Mouse (Mus musculus) hindbrain, embryonic 11.5 days (tissue): ENCODE results near the gene Lrrc32. TPM values are rescaled to one million over a fixed set of nuclear protein-coding genes. Genes with fewer than 3 reads are reported as not detected.

Experiments used
- ATAC-seq: fragments of 200-750 bp; cut with Nextera tagmentation; 2 replicates; pipeline ENCODE4 v1.8.0; 2017; ENCODE audit warnings: mild to moderate bottlenecking, moderate TSS enrichment, moderate library complexity; ENCODE audit not compliant: low FRiP score
- DNase-seq: peaks from one replicate; pipeline ENCODE4 v3.0.0-alpha.2; 2015; ENCODE audit warnings: low spot score
- H3K27ac ChIP-seq: fragments of 300-500 bp; sonication (generic); 2 replicates; pipeline ENCODE4 v1.5.1; 2014; ENCODE audit warnings: mild to moderate bottlenecking, low read depth, low read length
- H3K27me3 ChIP-seq: fragments of 300-500 bp; sonication (generic); 2 replicates; pipeline ENCODE4 v1.6.1; 2014; ENCODE audit warnings: mild to moderate bottlenecking, low read length, moderate library complexity, mixed read lengths; ENCODE audit not compliant: control insufficient read depth, insufficient read depth
- H3K36me3 ChIP-seq: fragments of 300-500 bp; sonication (generic); 2 replicates; pipeline ENCODE4 v1.6.1; 2014; ENCODE audit warnings: mild to moderate bottlenecking, low read length, moderate library complexity, mixed read lengths; ENCODE audit not compliant: control insufficient read depth, insufficient read depth
- H3K4me1 ChIP-seq: fragments of 300-500 bp; sonication (generic); replicated peaks from 2 replicates; pipeline ENCODE4 v1.6.1; 2014; ENCODE audit warnings: low read length, mixed read lengths; ENCODE audit not compliant: control insufficient read depth, insufficient read depth
- H3K4me2 ChIP-seq: fragments of 300-500 bp; sonication (generic); replicated peaks from 2 replicates; pipeline ENCODE4 v1.6.1; 2014; ENCODE audit warnings: mild to moderate bottlenecking, low read depth, low read length
- H3K4me3 ChIP-seq: fragments of 300-500 bp; sonication (generic); 2 replicates; pipeline ENCODE4 v1.5.1; 2014; ENCODE audit warnings: low read depth, low read length
- H3K9ac ChIP-seq: fragments of 300-500 bp; sonication (generic); 2 replicates; pipeline ENCODE4 v1.6.1; 2014; ENCODE audit warnings: low read depth, low read length
- H3K9me3 ChIP-seq: fragments of 300-500 bp; sonication (generic); 2 replicates; pipeline ENCODE4 v1.6.1; 2016; ENCODE audit warnings: low read length; ENCODE audit not compliant: control insufficient read depth
- WGBS: fragments of 180-500 bp; shearing (Covaris S2); extraction: QIAGEN DNeasy Blood & Tissue Kit; methylation state at CpG from one replicate; pipeline ENCODE4 v1.1.7; 2014; 5-methylcytosine and 5-hydroxymethylcytosine counted together
- polyA plus RNA-seq: library from polyadenylated mRNA; unstranded; fragments of >200 nt; fragmentation: Nextera tagmentation; extraction: Ambion mirVana; gene quantifications from 2 replicates; pipeline ENCODE4 v1.2.1, GENCODE M21; 2014

Gene Lrrc32
- polyA plus RNA-seq, 1 experiment from 2014 or later, result 3.3 TPM

DNA sequence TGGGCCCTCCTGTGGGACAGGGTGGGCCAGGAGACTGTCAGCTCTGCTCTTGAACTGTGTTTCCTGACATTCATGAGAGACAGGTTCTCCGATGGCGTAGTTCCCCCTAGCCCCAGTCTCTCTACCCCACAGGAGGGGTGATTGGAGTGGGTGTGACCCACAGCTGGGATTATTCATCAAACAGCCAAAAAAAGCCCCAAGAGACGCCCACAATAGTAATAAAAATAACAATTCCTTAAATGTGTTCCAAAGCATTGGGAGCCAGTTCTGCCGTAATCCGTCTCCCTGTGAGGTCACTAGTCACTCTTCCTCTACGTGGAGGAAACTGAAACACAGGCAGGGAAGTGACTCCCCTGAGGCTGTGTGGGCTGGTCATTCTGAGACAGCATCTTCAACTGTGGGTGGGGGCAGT, 53.7 kb downstream of the Lrrc32 start:
- ATAC-seq (no peak), DNase-seq (no peak)
- H3K4me1 ChIP-seq, result peaks cover 5% of the 10 kb centered on the region; the same call in 1 of the 2 replicates
- no peak overlapping the region for H3K27ac ChIP-seq
- no peak overlapping the region for H3K9ac ChIP-seq
- 82% methylated on average over 6 of the region's 6 CpGs for WGBS
- no peaks in the 10 kb centered on the region for H3K27me3 ChIP-seq
- no peak overlapping the region for H3K4me2 ChIP-seq
- no peak overlapping the region for H3K4me3 ChIP-seq
- no peaks in the 10 kb centered on the region for H3K9me3 ChIP-seq
- no peaks in the 10 kb centered on the region for H3K36me3 ChIP-seq

DNA sequence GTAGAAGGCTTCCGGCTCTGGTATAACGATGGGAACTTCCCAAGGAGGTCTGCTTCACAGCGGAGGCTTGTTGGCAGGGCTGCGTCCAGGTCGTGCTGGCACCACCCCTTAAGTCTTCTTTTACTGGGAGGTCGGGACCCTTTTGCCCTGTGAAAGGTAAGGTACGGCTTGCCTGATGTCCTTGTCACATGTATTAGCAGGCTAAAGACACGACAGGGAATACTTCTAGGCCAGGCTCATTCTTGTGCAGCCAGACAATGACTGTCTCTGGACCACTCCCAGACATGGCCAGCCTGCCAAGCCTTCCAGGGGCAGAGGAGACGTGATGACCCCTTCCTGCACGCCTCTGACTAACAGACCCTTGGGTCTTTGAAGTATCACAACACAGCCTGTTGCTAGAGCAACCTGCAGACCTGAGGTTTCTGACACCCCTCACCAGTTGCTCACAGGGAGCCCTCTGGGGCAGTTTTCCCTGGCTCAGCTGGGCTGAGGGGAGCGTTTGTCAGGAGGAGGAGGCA, 54.8 kb downstream of the Lrrc32 start:
- no peak overlapping the region for H3K9ac ChIP-seq
- no peak for DNase-seq
- H3K4me3 ChIP-seq, result no peak overlapping the region
- no peak for ATAC-seq
- H3K9me3 ChIP-seq, result no peaks in the 10 kb centered on the region
- H3K4me2 ChIP-seq, result no peak overlapping the region
- no peak overlapping the region for H3K27ac ChIP-seq
- WGBS, result 52% methylated on average over 11 of the region's 11 CpGs
- no peaks in the 10 kb centered on the region for H3K36me3 ChIP-seq
- no peaks in the 10 kb centered on the region for H3K4me1 ChIP-seq
- H3K27me3 ChIP-seq, result no peaks in the 10 kb centered on the region

DNA sequence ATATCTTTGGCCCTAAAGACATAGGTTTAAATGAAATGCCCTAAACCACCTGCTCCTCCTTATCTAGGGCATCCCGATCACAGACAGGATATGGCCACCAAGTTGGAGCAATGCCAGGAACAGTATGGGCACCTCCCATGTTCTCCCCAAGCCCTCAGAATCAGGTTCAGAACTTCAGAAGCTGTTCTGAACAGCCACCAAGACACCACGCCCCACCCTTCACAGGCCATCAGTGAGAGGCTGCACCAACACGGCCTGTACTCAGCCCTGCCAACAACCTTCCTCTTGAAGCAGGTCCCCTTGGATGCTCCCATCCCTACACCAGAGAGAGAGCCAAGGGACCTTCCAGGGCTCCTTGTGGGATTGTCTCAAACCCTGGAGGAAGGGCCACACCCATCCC, 55.5 kb downstream of the Lrrc32 start:
- WGBS, result 84% methylated on average over 3 of the region's 3 CpGs
- no peak for DNase-seq
- no peaks in the 10 kb centered on the region for H3K27me3 ChIP-seq
- no peaks in the 10 kb centered on the region for H3K4me1 ChIP-seq
- no peaks in the 10 kb centered on the region for H3K9me3 ChIP-seq
- no peak overlapping the region for H3K9ac ChIP-seq
- no peak overlapping the region for H3K4me3 ChIP-seq
- H3K4me2 ChIP-seq, result no peak overlapping the region
- ATAC-seq, result no peak
- no peaks in the 10 kb centered on the region for H3K36me3 ChIP-seq
- no peak overlapping the region for H3K27ac ChIP-seq

DNA sequence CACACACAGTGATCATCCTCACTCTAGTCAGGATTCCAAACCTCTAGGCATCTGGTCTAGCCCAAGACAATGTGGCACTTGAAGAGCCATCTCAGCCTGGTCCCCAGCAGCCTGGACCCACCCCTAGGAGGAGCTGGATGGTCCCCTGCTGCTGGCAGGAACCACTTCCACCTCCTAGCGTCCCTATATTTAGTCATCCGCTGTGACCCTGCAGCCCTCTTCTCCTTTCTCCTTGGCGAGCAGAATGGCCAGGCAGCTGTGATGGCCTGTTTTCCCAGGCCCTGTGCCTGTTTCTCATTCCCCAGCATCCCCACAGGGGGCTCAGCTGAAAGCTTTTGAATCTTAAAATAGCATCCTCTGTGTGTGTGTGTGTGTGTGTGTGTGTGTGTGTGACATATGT, 59.8 kb downstream of the Lrrc32 start:
- no peaks in the 10 kb centered on the region for H3K27me3 ChIP-seq
- no peak overlapping the region for H3K27ac ChIP-seq
- 48% methylated on average over 3 of the region's 3 CpGs for WGBS
- DNase-seq (no peak), ATAC-seq (no peak)
- no peaks in the 10 kb centered on the region for H3K9me3 ChIP-seq
- H3K4me3 ChIP-seq, result no peak overlapping the region
- no peak overlapping the region for H3K4me2 ChIP-seq
- no peaks in the 10 kb centered on the region for H3K36me3 ChIP-seq
- H3K4me1 ChIP-seq, result no peaks in the 10 kb centered on the region
- H3K9ac ChIP-seq, result no peak overlapping the region

DNA sequence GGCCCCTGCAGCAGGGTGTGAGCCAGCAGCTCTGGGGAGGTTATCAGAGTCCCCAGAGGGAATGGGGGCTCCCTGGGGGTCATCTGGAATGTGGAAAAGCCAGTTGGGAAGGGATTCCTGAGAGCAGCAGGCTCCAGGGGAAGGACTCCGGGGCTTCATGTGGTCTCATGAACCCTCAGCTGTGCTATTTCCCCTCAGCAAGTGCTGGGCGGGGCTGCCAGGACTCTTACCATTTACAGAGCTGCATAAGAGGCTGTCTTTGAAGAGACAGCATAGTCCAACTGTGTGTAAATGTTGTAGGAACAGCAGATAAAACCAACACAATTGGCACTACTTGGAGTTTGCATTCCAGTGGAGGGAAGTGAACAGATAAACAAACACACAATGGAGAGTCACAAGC, 61.5 kb downstream of the Lrrc32 start:
- no peak overlapping the region for H3K27ac ChIP-seq
- H3K27me3 ChIP-seq, result no peaks in the 10 kb centered on the region
- H3K4me3 ChIP-seq, result no peak overlapping the region
- no peak overlapping the region for H3K9ac ChIP-seq
- H3K9me3 ChIP-seq, result no peaks in the 10 kb centered on the region
- H3K36me3 ChIP-seq, result no peaks in the 10 kb centered on the region
- no peak for DNase-seq
- H3K4me1 ChIP-seq, result no peaks in the 10 kb centered on the region
- WGBS, result 51% methylated on average over 2 of the region's 2 CpGs
- ATAC-seq, result no peak
- H3K4me2 ChIP-seq, result no peak overlapping the region

DNA sequence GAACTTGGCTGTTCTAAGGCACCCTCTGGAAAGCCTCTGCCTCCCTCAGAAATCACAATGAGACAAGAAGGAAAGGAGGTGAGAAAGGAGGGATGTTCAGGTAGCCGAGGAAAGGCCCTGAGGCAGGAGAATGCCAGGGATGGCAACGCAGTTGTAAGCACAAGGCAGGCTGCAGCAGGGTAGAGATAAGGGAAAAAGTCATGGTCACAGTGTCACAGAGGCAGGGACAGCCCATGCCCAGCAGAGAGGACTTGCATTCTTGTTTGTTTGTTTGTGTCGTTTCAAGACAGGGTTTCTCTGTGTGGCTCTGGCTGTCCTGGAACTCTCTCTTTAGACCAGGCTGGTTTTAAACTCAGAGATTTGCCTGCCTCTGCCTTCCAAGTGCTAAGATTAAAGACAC, 62.0 kb downstream of the Lrrc32 start:
- Histone ChIP-seq H3K9me3 (no peaks in the 10 kb centered on the region), H3K4me3 (no peak overlapping the region), H3K4me1 (no peaks in the 10 kb centered on the region), H3K36me3 (no peaks in the 10 kb centered on the region), H3K9ac (no peak overlapping the region), H3K4me2 (no peak overlapping the region), H3K27ac (no peak overlapping the region), H3K27me3 (no peaks in the 10 kb centered on the region)
- ATAC-seq (no peak), DNase-seq (no peak)
- WGBS, result 81% methylated on average over 3 of the region's 3 CpGs

Other genes starting within 250 kb of the Lrrc32 start
- gene Acer3, start 168.1 kb upstream of the Lrrc32 start, polyA plus RNA-seq, result 16.9 and 17.5 TPM in 2 replicates
- 6.7 and 9.1 TPM in 2 replicates for gene Tsku, start 128.0 kb upstream of the Lrrc32 start, polyA plus RNA-seq
- not detected in 2 replicates for gene Gucy2d, start 48.9 kb upstream of the Lrrc32 start, polyA plus RNA-seq
- gene Emsy, start 167.5 kb downstream of the Lrrc32 start, polyA plus RNA-seq, result 66.0 and 67.5 TPM in 2 replicates
- 71.6 and 88.1 TPM in 2 replicates for gene Thap12, start 213.8 kb downstream of the Lrrc32 start, polyA plus RNA-seq